Mouse (Mus musculus) C2C12 (cell line): Measurements from ENCODE around the gene Gpr108.

Experiments used
- CEBPB ChIP-seq: IDR thresholded peaks from one replicate; pipeline ENCODE4 v1.6.1; 2011; ENCODE audit warnings: low read depth, mild to moderate bottlenecking, control low read depth, moderate library complexity
- CTCF ChIP-seq: IDR thresholded peaks from one replicate; pipeline ENCODE4 v1.5.1; 2011; ENCODE audit not compliant: control insufficient read depth, insufficient read depth, insufficient read length
- FOSL1 ChIP-seq: IDR thresholded peaks from one replicate; pipeline ENCODE4 v1.8.0; 2011; ENCODE audit warnings: mild to moderate bottlenecking, low read length; ENCODE audit not compliant: poor library complexity, insufficient read depth, severe bottlenecking
- MAX ChIP-seq: IDR thresholded peaks from one replicate; pipeline ENCODE4 v1.6.1; 2011; ENCODE audit warnings: mild to moderate bottlenecking, control low read depth
- MYOG ChIP-seq: IDR thresholded peaks from one replicate; pipeline ENCODE4 v1.6.1; 2011; ENCODE audit not compliant: control insufficient read depth, insufficient read length; ENCODE audit errors: extremely low read depth
- USF1 ChIP-seq: IDR thresholded peaks from one replicate; pipeline ENCODE4 v1.6.1; 2011; ENCODE audit warnings: low read depth, mild to moderate bottlenecking, control low read depth, moderate library complexity

- TF ChIP-seq CTCF = no peak
- TF ChIP-seq MAX = no peak
- TF ChIP-seq MYOG = no peak
- TF ChIP-seq FOSL1 = no peak
- no peak for TF ChIP-seq USF1
- no peak for TF ChIP-seq CEBPB
Measured at GRCm38 (mm10) chr17:57283906-57284305, 35.7 kb upstream of the Gpr108 start.
